Mouse (Mus musculus): Measurements from ENCODE around the gene Lsm3.

The Lsm3 gene

DNA sequence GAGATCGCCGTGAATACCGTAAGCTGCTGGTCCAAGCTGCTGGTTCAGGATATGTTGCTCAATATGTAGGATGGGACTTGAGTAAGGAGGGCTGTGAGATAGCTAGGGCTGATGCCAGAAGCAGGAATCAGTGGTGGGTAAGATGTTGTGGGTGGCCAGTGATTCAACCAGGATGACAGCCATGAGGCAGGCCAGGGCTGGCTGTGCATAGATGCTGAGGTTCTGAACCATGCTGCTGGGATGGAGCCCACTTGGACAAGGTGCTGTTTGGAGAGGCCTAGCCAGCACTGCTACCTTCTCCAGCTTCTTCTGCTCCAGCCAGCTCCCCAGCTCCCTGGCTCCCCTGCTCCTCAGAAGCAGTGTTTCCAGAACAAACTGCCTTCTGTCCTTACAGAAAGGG, 35.9 kb downstream of the Lsm3 start:
- DNase-seq (ENCODE audit: low read depth, low spot score) = no peak

DNA sequence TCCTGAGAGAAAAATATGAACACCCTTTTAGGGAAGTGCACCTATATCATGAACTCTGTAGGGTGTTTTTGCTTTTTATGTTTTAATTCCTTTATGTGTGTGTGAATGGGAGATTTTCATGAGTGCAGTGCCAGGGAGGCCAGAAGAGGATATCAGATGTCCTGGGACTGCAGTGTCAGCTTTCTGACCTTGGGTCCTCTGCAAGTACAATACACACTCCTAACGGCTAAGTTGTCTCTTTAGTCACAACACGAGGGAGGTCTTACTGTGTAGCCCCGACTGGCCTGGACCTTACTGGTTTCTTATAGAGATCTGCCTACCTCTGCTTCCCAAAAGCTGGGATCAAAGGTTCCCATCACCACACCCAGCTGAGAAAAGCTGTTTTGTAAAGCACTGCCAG, 37.0 kb downstream of the Lsm3 start:
- DNase-seq (ENCODE audit: low read depth, low spot score) = no peak

DNA sequence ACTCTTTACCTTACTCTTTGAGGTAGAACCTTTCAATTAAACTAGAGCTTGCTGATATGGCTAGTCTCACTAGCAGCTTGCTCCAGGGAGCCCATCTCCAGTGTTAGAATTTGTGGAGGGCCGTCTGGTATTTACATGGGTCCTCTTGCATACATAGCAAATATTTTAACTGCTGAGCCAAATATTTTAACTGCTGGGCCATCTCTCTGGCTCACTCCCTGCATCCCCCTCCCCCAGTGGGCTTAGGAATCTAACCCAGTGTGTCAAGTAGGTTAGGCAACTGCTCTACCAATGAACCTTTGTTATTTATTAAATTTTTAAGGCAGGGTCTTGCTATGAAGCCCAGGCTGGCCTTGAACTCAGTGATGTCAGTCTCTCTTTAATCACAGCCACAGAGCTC, 42.8 kb downstream of the Lsm3 start:
- DNase-seq (ENCODE audit: low read depth, low spot score) = no peak

DNA sequence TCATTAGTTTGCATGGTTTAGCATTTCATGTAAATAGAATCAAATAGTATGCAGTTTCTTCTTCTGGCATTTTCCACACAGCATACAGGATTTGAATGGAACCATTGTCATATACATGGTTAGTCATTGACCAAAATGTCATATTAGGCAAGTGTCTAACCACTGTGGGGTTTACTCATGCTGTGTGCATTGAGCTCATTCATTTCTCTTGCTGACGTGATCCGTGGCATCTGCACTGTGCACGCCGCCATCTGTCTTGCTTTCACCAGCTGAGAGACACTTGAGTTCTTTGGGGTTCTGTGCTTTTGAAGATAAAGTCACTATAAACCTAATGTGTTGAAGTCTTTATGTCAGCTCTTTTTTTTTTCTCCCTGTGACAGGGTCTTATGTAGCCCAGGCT, 43.6 kb downstream of the Lsm3 start:
- no peak for DNase-seq (ENCODE audit: low read depth, low spot score)

DNA sequence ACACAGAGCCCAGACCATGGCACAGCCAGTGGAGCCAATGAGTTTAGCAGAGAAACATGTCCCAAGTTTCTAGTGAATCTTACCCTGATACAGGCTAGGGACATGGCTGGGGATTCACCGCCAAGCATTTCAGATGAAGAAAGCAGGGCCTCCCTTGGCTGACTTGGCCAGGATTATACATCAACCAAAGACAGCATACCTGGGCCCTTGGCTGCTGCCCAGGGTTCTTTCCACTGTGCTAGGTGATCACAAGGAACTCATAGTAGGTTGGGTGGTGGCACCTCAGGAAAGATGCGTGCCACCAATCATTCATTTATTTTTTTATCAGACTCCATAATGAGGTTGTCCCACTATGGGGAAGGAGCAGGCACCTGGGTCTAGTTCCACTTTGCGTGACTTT, 44.5 kb downstream of the Lsm3 start:
- DNase-seq (ENCODE audit: low read depth, low spot score) = no peak

DNA sequence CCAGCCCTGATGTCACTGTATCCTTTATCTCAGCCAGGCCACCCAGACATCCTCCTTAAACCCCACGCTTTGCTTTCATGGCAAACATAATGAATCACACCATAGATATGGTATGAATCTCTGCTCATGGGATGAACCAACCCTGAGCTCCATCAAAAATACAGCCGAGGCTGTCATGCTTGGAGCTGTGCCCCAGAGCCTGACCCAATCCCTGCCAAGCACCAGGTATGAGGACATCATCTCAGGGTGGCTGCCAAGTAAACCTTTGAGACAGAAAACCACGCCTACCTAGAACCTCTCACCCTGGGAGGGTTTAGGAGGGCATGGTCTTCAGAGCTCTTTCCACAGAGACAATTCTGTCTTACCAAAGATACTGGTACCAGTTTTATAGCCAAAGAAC, 47.3 kb downstream of the Lsm3 start:
- DNase-seq (ENCODE audit: low read depth, low spot score) = no peak

DNA sequence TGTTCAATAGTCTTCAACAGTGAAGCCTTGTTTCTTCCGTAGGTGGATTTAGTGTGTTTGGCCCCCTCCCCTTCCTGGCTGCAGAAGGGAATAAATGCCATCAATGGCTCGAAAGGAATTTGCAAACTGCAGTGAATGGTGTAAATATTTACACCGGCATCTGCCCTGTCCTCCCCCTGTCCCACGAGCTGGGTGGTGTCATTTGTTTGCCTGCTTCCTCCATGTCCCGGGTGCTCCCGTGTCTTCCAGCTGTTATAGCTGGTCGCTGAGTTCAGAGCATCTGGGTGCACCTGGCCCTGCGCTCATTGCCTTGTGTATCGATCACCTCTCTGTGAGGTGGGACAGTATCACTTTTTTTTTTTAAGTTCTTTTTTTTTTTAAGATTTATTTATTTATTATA, 50.7 kb downstream of the Lsm3 start:
- DNase-seq (ENCODE audit: low read depth, low spot score) = no peak
